Mouse (Mus musculus): ENCODE results near the gene Hdac7.

DNA sequence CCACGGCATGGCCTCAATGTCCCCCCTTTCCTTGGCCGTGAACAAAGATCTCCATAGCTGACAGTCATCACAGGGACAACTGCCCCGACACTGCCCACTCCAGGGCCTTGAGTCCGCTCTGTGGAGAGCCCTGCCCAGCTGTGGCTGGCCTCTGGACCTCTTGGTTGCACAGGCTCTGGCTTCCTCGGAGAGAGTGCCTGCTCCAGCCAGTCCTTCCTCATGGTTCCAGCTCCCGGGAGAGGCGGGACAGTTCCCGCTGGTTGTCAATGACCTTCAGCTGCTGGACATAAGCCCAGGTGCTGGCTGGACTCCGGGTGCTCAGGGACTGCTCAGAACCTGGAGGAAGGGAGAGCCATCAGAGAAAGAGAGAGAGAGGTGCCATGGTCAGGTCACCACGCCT lies 99.0 kb downstream of the Hdac7 start:
- TF ChIP-seq POLR2A (IDR thresholded peaks at IDR 0.05; ENCODE audit: control insufficient read depth, extremely low read depth, insufficient read depth, low read length, poor library complexity) (no peak), CTCF (IDR thresholded peaks at IDR 0.05; ENCODE audit: borderline replicate concordance, control insufficient read depth, extremely low read depth, insufficient read depth, low read length, poor library complexity) (no peak)
